Mouse (Mus musculus) C3H10T1/2 (cell line): ENCODE measurements around the gene Ccdc175. TPM values are rescaled to one million over a fixed set of nuclear protein-coding genes. Genes with fewer than 3 reads are reported as not detected.

Experiments
- polyA plus RNA-seq, 2 experiments: library from polyadenylated mRNA; unstranded; fragments of >200 nt; fragmentation: generic; extraction: Trizol; gene quantifications; one replicate each; pipeline ENCODE4 v1.2.1; 2012; ENCODE audit warnings: missing spikeins in 2 of 2

Ccdc175 gene
- polyA plus RNA-seq = not detected

GRCm38 (mm10) chr12:72184929-72185328 lies at the start of gene Ccdc175:
Gene Ccdc175, minus strand, starts transcription at chr12:72185029.

DNA sequence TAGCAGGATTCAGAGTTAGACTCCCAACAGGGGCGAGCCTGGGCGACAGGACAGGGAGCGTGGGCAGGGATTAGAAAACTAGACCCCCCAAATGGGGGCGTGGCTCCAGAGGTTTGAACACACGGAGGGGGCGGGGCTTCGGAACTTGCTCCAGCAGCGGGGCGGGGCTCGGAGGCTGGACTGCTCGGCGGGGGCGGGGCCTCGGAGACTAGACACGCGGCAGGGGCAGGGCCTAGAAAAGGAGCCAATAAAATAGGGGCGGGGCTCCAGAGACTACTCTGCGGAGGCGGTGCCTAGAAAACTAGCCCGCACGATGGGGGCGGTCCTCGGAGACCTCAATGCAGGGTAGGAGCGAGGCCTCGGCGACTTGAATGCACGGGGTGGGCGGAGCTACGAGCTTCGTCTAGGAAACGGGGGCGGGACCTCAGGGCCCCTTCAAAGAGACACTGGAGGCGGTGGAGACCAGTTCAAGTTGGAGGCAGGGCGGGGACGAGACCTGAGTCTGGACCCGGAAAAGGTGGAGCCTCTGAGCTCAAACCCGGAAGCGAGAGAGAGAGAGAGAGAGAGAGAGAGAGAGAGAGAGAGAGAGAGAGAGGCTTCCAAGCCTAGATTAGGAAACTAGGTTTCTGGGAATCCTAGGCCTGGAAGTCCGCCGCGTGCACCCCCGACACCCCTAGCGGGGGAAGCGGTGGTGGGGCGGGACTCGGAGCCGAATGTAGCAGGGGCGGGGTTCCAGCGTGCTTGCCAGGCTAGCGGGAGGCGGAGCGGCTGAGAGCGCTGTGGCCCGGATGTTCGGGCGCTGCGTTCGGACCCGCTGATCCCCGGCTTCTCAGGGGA lies 99.3 kb downstream of the Ccdc175 start, which contains the start of the genes L3hypdh and Jkamp:
L3hypdh (minus strand) TSS at position 111 of the 837 bp plus-strand sequence.
Jkamp (plus strand) TSS at position 261 of the 837 bp plus-strand sequence.

DNA sequence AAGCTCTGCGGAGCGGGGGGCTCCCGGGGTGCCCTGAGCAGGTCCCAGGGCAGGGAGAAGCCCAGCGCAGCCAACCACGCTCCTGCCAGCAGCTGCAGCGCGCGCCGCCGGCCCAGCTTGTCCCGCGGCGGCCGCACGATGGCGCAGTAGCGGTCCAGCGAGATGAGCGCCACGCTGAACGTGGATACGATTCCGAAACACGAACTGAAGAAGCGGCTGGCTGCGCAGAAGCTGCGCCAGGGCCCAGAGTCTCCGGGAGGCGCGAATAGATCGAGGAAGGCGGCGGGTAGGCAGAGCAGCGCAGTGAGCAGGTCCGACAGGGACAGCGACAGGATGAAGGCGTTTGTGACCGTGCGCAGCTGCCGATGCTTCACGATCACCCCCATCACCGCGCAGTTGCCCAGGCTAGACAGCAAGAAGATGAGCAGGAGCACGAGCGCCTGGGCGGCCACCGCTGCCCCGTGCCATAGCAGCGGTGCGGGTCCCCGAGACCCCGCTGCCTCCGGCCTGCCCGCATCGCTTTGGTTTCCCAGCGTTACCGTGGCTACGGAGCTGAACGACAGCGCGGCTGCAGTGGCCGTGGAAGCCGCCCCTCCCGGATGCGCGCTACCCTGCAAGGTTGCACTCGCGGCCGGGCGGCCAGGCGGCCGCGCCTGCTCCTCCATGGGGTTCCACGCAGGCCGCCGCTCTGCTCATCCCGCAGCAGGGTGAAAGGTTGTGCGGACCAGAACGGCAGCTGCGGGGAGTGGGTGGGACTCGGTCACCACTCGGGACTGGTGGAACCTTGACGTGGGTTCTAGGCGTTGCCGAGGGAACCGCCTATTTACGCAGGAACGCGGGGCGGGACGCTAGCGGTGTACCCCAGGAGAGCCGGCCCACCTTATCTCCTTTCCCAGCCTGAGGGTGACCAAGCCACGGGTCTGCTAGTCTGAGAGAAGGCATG lies 114.2 kb downstream of the Ccdc175 start, which contains the start of gene Gpr135:
Gpr135 (minus strand) TSS at position 799 of the 943 bp plus-strand sequence.

Other genes starting within 250 kb of the Ccdc175 start
- under 1 TPM in 1 of 2 experiments, not detected in 1; 0.17 TPM for gene Gpr135, start 113.9 kb downstream of the Ccdc175 start, polyA plus RNA-seq
- 1 to 10 TPM in 1 of 2 experiments, under 1 TPM in 1; 0.36 to 2.1 TPM for gene L3hypdh, start 99.6 kb downstream of the Ccdc175 start, polyA plus RNA-seq
- 10 to 100 TPM in 1 of 2 experiments, 1 to 10 TPM in 1; 3.4 to 30.3 TPM for gene Jkamp, start 99.4 kb downstream of the Ccdc175 start, polyA plus RNA-seq
- gene Rtn1, start 224.0 kb upstream of the Ccdc175 start, polyA plus RNA-seq = under 1 TPM in 1 of 2 experiments, not detected in 1; 0.01 TPM